Mouse (Mus musculus) limb, embryonic 11.5 days (tissue): ENCODE results near the gene Rad54l2. TPM values are rescaled to one million over a fixed set of nuclear protein-coding genes. Genes with fewer than 3 reads are reported as not detected.

Experiments used
- ATAC-seq: fragments of 200-750 bp; cut with Nextera tagmentation; 2 replicates; pipeline ENCODE4 v1.8.0; 2017; ENCODE audit warnings: low read depth; ENCODE audit not compliant: insufficient number of reproducible peaks, low FRiP score, low TSS enrichment
- DNase-seq: peaks from one replicate; pipeline ENCODE4 v3.0.0-alpha.2; 2015; ENCODE audit warnings: low spot score
- H3K27ac ChIP-seq: fragments of 300-500 bp; sonication (generic); replicated peaks from 2 replicates; pipeline ENCODE4 v1.5.1; 2014; ENCODE audit warnings: low read depth, mild to moderate bottlenecking, low read length
- H3K27me3 ChIP-seq: fragments of 300-500 bp; sonication (generic); 2 replicates; pipeline ENCODE4 v1.6.1; 2014; ENCODE audit warnings: mild to moderate bottlenecking, low read length, mixed read lengths; ENCODE audit not compliant: control insufficient read depth, insufficient read depth
- H3K36me3 ChIP-seq: fragments of 300-500 bp; sonication (generic); 2 replicates; pipeline ENCODE4 v1.6.1; 2014; ENCODE audit warnings: mild to moderate bottlenecking, low read length, moderate library complexity, mixed read lengths; ENCODE audit not compliant: control insufficient read depth, insufficient read depth
- H3K4me1 ChIP-seq: fragments of 300-500 bp; sonication (generic); 2 replicates; pipeline ENCODE4 v1.6.1; 2014; ENCODE audit warnings: low read length, mixed read lengths; ENCODE audit not compliant: control insufficient read depth, insufficient read depth
- H3K4me2 ChIP-seq: fragments of 300-500 bp; sonication (generic); 2 replicates; pipeline ENCODE4 v1.6.1; 2014; ENCODE audit warnings: low read depth, mild to moderate bottlenecking, moderate library complexity; ENCODE audit not compliant: severe bottlenecking
- H3K4me3 ChIP-seq: fragments of 300-500 bp; sonication (generic); 2 replicates; pipeline ENCODE4 v1.5.1; 2014; ENCODE audit warnings: low read depth, low read length
- H3K9ac ChIP-seq: fragments of 300-500 bp; sonication (generic); 2 replicates; pipeline ENCODE4 v1.6.1; 2014; ENCODE audit warnings: mild to moderate bottlenecking, low read length
- H3K9me3 ChIP-seq: fragments of 300-500 bp; sonication (generic); 2 replicates; pipeline ENCODE4 v1.6.1; 2016; ENCODE audit warnings: low read length; ENCODE audit not compliant: control insufficient read depth
- WGBS: fragments of 180-500 bp; shearing (Covaris S2); extraction: QIAGEN DNeasy Blood & Tissue Kit; methylation state at CpG from one replicate; pipeline ENCODE4 v1.1.7; 2014; 5-methylcytosine and 5-hydroxymethylcytosine counted together
- polyA plus RNA-seq: library from polyadenylated mRNA; unstranded; fragments of >200 nt; fragmentation: Nextera tagmentation; extraction: Ambion mirVana; gene quantifications from 2 replicates; pipeline ENCODE4 v1.2.1, GENCODE M21; 2014

Rad54l2 gene
- polyA plus RNA-seq, 1 experiment from 2014 or later = 7.5 TPM

DNA sequence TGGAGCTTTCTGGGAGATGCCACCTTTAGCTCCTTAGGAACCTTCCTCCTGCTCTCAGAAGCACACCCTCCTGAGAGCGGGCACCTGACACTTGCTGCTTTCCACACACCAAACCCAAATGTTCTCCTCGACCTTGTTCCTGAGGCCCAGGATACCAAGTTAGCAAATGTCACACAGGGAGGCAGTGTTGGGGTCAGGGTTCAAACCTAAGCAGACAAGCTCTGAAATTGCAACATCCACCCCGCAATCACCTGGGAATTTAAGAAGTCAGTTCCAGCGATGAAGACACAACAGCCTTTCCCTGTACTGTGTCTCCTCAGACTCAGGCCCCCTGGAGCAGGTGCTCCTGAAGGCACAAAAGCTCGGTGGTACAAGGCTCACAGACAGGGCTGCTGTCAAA is 111.3 kb downstream of the Rad54l2 start:
- no peaks in the 10 kb centered on the region for H3K36me3 ChIP-seq
- H3K4me3 ChIP-seq = no peak overlapping the region
- no peak for ATAC-seq
- no peak overlapping the region for H3K27ac ChIP-seq
- no peak for DNase-seq
- H3K4me1 ChIP-seq = no peaks in the 10 kb centered on the region
- no peak overlapping the region for H3K9ac ChIP-seq
- H3K9me3 ChIP-seq = no peaks in the 10 kb centered on the region
- H3K4me2 ChIP-seq = no peak overlapping the region
- no peaks in the 10 kb centered on the region for H3K27me3 ChIP-seq
- WGBS = 85% methylated on average over 5 of the region's 5 CpGs

DNA sequence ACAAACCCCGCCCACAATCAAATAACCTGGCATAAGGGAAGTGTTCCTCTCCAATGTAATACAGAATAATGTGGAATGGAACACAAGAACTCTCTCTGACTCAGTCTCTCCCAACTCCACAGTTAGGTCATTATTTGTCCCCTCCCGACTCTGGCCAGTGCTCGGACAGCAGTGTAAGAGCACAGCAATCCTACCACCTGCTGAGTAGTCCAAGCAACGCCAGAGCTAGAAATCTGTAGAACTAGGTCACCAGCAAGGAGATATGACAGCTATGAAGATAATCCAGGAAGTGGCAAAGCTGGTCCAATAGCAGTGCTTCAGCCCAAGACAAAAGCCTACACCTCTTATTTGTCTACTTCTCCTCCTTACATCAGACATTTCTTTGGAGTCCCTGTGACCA is 112.4 kb downstream of the Rad54l2 start:
- H3K9me3 ChIP-seq = no peaks in the 10 kb centered on the region
- H3K36me3 ChIP-seq = no peaks in the 10 kb centered on the region
- WGBS = 86% methylated on average over 4 of the region's 4 CpGs
- no peak overlapping the region for H3K27ac ChIP-seq
- ATAC-seq (no peak), DNase-seq (no peak)
- H3K4me3 ChIP-seq = no peak overlapping the region
- no peaks in the 10 kb centered on the region for H3K4me1 ChIP-seq
- no peak overlapping the region for H3K4me2 ChIP-seq
- H3K27me3 ChIP-seq = no peaks in the 10 kb centered on the region
- H3K9ac ChIP-seq = no peak overlapping the region

DNA sequence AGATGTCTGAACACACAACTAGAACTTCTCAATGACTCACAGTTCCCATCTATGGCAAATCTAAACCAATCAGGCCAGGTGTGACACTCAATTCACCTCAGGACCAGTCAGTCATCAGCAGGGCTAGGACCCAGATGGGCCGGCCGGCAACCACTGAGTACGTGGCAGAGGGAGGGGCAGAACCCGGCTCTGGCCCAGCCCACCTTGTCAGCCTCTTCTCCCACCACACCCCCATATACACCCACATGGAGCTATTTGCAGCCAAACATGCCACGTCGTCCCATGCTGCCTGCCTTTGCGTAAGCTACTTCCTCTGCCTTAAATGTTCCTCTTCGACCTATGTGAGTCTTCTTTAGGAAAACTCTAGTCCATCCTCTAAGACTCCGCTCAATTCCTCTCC is 113.0 kb downstream of the Rad54l2 start:
- H3K27ac ChIP-seq = no peak overlapping the region
- no peak for DNase-seq
- H3K4me1 ChIP-seq = no peaks in the 10 kb centered on the region
- H3K27me3 ChIP-seq = no peaks in the 10 kb centered on the region
- 78% methylated on average over 9 of the region's 9 CpGs for WGBS
- H3K9me3 ChIP-seq = no peaks in the 10 kb centered on the region
- ATAC-seq = no peak
- H3K36me3 ChIP-seq = no peaks in the 10 kb centered on the region
- no peak overlapping the region for H3K4me3 ChIP-seq
- H3K9ac ChIP-seq = no peak overlapping the region
- no peak overlapping the region for H3K4me2 ChIP-seq

DNA sequence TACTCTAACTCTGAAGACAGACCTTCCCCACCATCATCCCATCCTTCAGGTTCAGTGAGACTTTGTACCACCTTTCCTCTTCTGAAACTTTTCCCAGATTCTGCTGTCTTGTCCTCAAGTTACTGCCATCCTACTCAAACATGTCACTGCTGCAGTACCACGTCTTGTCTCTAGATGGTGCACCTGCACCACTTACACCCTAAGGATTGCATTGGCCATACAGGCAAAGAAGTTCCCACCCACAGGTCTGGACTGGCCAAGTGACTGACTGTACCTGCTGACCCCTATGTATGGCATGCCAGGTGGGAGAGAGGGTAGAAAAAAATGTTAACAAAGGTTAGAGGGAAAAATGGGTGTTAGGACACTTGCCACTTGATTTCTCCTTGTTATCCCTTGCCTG is 113.5 kb downstream of the Rad54l2 start:
- H3K36me3 ChIP-seq = no peaks in the 10 kb centered on the region
- peak; percentile 88 for DNase-seq
- H3K4me2 ChIP-seq = no peak overlapping the region
- H3K9me3 ChIP-seq = no peaks in the 10 kb centered on the region
- WGBS = 0% methylated on average over 1 of the region's 1 CpGs
- no peak for ATAC-seq
- no peaks in the 10 kb centered on the region for H3K27me3 ChIP-seq
- H3K4me3 ChIP-seq = no peak overlapping the region
- H3K9ac ChIP-seq = no peak overlapping the region
- H3K4me1 ChIP-seq = no peaks in the 10 kb centered on the region
- no peak overlapping the region for H3K27ac ChIP-seq

DNA sequence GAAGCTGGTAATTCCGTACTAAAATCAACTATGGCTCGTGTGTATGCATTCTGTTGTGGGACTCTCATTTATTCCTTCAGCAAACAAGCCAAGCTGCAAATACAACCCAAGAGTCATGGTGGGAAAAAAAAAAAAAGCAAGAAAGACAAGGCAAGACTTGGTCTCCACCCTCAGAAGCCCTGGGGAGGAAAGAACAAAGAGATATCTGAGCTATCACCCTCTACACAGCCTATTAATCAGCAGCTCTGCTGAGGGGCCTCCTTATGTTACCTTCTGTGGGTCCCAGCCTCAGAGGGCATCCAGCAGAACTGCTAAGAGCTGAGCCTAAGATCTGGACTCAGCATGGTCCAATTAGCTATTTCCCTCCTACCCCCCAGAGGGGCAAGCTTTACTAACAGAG is 115.1 kb downstream of the Rad54l2 start:
- WGBS = 95% methylated on average over 2 of the region's 2 CpGs
- Histone ChIP-seq H3K4me1 (no peaks in the 10 kb centered on the region), H3K4me2 (no peak overlapping the region), H3K9me3 (no peaks in the 10 kb centered on the region), H3K27me3 (no peaks in the 10 kb centered on the region), H3K4me3 (no peak overlapping the region), H3K36me3 (no peaks in the 10 kb centered on the region), H3K9ac (no peak overlapping the region), H3K27ac (no peak overlapping the region)
- DNase-seq = no peak
- no peak for ATAC-seq

DNA sequence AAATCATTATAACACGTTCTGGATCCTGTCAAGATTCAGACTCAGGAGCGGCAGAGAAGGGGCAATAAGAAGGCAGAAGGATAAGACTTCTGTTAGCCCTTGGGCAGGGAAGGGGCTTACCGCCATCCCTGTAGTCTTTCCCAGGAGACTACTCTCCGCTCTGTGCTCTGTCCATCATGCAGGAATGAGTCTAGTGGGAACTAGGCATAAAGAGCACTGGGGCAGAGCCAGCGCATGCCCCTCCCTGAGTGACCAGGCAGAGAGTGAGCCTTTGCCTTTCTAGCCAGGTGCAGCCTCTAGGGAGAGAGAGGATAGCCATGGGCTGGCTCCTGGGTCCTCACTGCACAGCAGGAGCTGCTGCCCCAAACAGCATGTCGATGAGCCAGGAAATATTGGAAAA is 124.1 kb downstream of the Rad54l2 start:
- Histone ChIP-seq H3K4me1 (no peaks in the 10 kb centered on the region), H3K36me3 (no peaks in the 10 kb centered on the region; the same call in 1 of the 2 replicates), H3K4me2 (no peak overlapping the region), H3K27ac (no peak overlapping the region), H3K9ac (no peak overlapping the region), H3K4me3 (no peak overlapping the region), H3K27me3 (no peaks in the 10 kb centered on the region), H3K9me3 (no peaks in the 10 kb centered on the region)
- DNase-seq = no peak
- 77% methylated on average over 6 of the region's 6 CpGs for WGBS
- ATAC-seq = no peak

DNA sequence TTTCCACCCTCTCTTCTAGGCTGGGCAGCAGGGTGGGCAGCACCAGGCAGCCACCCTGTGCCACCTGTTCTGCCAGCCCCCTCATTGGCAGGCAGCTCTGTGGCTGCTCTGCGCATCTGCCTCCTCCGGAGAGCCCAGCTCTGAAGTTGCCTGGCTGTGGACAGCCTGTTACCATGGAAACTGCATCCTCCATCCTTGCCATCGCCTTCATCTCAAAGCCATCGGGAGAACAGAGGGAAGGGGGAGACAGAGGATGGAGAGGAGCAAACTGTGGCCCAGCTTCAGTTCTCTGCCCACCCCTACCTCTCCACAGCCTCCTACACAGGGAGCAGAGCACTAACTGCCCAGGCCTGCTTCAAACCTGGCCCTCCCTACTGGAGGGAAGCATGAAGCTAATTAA is 124.6 kb downstream of the Rad54l2 start:
- no peaks in the 10 kb centered on the region; the same call in 1 of the 2 replicates for H3K36me3 ChIP-seq
- no peak overlapping the region for H3K9ac ChIP-seq
- no peaks in the 10 kb centered on the region for H3K4me1 ChIP-seq
- no peaks in the 10 kb centered on the region for H3K27me3 ChIP-seq
- H3K4me2 ChIP-seq = no peak overlapping the region
- ATAC-seq (no peak), DNase-seq (no peak)
- H3K27ac ChIP-seq = no peak overlapping the region
- no peak overlapping the region for H3K4me3 ChIP-seq
- no peaks in the 10 kb centered on the region for H3K9me3 ChIP-seq
- WGBS = 85% methylated on average over 4 of the region's 4 CpGs

DNA sequence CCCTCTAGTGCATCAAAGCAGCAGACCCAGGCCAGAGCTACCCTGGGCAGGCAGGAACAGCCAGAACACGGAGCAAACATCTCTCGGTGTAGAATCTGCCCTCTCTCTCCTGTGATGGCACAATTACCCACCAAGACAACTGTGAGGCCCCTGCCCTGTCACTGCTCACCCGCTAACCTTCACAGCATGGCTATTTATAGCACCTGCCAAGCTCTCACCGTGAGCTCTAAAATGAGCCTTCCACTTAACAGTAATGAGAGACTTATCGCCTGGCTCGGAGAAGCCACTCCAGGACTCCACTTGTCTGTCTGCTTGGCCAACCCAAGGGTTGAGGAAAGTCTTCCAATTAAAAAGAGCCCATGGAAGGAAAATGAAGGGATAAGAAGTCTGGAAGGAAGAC is 125.8 kb downstream of the Rad54l2 start:
- Histone ChIP-seq H3K27ac (no peak overlapping the region), H3K9ac (no peak overlapping the region), H3K9me3 (no peaks in the 10 kb centered on the region), H3K4me1 (no peaks in the 10 kb centered on the region), H3K36me3 (no peaks in the 10 kb centered on the region; the same call in 1 of the 2 replicates), H3K4me3 (no peak overlapping the region), H3K4me2 (no peak overlapping the region), H3K27me3 (no peaks in the 10 kb centered on the region)
- WGBS = 78% methylated on average over 6 of the region's 6 CpGs
- ATAC-seq (no peak), DNase-seq (no peak)

DNA sequence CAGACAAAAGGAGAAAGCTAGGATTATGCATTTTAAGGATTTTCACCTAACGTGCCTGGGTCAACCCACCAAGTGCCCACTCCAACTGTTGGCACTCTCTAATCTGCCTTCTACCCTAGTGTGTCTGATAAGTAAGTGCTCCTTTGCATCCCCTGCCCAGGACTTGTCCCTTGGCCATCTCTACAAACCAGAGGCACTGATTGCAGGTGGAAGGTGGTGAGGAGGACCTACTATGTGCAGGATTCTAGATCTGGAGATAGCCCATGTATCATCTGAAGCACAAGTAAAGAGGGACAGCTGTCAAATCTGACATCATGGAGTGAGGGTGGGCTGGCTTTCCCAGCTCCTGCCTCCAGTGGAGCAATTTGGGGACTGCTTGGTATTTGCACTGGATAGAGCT is 129.1 kb downstream of the Rad54l2 start:
- DNase-seq = no peak
- no peak overlapping the region for H3K27ac ChIP-seq
- H3K27me3 ChIP-seq = peaks cover 9% of the 10 kb centered on the region
- H3K36me3 ChIP-seq = no peaks in the 10 kb centered on the region
- H3K9me3 ChIP-seq = no peaks in the 10 kb centered on the region
- H3K9ac ChIP-seq = no peak overlapping the region
- H3K4me3 ChIP-seq = no peak overlapping the region
- 96% methylated on average over 1 of the region's 1 CpGs for WGBS
- no peak for ATAC-seq
- H3K4me1 ChIP-seq = no peaks in the 10 kb centered on the region
- H3K4me2 ChIP-seq = no peak overlapping the region
